Mouse (Mus musculus): ENCODE measurements around the gene Bhlha15.

Bhlha15 gene

DNA sequence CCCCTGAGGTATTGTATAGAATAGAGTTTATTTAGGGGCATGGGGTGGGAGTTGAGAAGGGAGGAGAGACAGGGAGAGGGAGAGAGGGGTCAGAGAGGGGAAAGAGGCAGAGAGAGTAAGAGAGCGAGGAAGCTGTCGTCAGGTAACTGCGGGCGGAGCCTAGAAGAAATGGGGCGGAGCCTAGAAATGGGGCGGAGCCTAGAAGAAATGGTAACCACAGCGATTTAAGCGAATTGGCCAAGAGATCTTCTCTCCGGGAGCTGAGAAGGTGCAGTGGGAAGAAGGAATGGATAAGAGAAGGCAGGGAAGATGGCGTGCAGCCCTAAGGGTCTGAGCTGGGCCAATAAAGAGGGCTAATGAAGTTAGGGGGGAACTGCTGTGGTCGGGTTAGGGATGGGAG, 36.1 kb downstream of the Bhlha15 start:
- in situ Hi-C loops (cut with MboI; ENCODE audit: low sequenced_read_pairs): loop anchor here (25.0 kb wide), 1 partner anchor 511 kb away; no protein-coding TSS in a partner anchor

GRCm38 (mm10) chr5:144230216-144230615, 40.1 kb downstream of the Bhlha15 start:
- in situ Hi-C loops (cut with MboI; ENCODE audit: low sequenced_read_pairs): loop anchor here (25.0 kb wide), 1 partner anchor 507 kb away; no protein-coding TSS in a partner anchor

- in situ Hi-C loops (cut with MboI; ENCODE audit: low sequenced_read_pairs): loop anchor here (25.0 kb wide), 1 partner anchor 506 kb away; no protein-coding TSS in a partner anchor
These were observed 41.3 kb downstream of the Bhlha15 start for GRCm38 (mm10) chr5:144231410-144231809.

GRCm38 (mm10) chr5:144232531-144232930, 42.4 kb downstream of the Bhlha15 start:
- in situ Hi-C loops (cut with MboI; ENCODE audit: low sequenced_read_pairs): loop anchor here (25.0 kb wide), 1 partner anchor 505 kb away; no protein-coding TSS in a partner anchor

- in situ Hi-C loops (cut with MboI; ENCODE audit: low sequenced_read_pairs): loop anchor here (25.0 kb wide), 1 partner anchor 503 kb away; no protein-coding TSS in a partner anchor
These were observed 44.1 kb downstream of the Bhlha15 start for GRCm38 (mm10) chr5:144234222-144234621.

GRCm38 (mm10) chr5:144234714-144235113, 44.6 kb downstream of the Bhlha15 start:
- in situ Hi-C loops (cut with MboI; ENCODE audit: low sequenced_read_pairs): loop anchor here (25.0 kb wide), 1 partner anchor 503 kb away; no protein-coding TSS in a partner anchor

GRCm38 (mm10) chr5:144238969-144239368, 48.9 kb downstream of the Bhlha15 start:
- in situ Hi-C loops (cut with MboI; ENCODE audit: low sequenced_read_pairs): loop anchor here (25.0 kb wide), 1 partner anchor 498 kb away; no protein-coding TSS in a partner anchor
